In genomic region chr8:110678989-110679388, GRCm38 (mm10) we compare ENCODE assay signal across 29 mouse cellular contexts. TPM values are rescaled to one million over a fixed set of nuclear protein-coding genes. Genes with fewer than 3 reads are reported as not detected.
DNase-seq lines count a peak whose midpoint lies in the region; ATAC-seq and TF ChIP-seq lines count a peak whose summit lies in the region.
"Had no signal": no experiment of that assay in that cellular context is flagged by ENCODE, and none has a peak within 500 bp of the region (broad histone marks: within the 10 kb centered on the region; RNA-seq: fewer than 3 reads in every experiment).

No protein-coding gene starts in this region.

- no peaks in the 10 kb centered on the region for H3K27me3 ChIP-seq in kidney, adult 2 months (replicated peaks; ENCODE audit: control insufficient read depth, insufficient read depth, low read length)
- no peaks in the 10 kb centered on the region for H3K27me3 ChIP-seq in kidney, embryonic 16.5 days (ENCODE audit: insufficient read depth, low read length)
- no peaks in the 10 kb centered on the region for H3K27me3 ChIP-seq in lung, postnatal 0 days (replicated peaks; ENCODE audit: insufficient read depth, low read length)
- no peaks in the 10 kb centered on the region for H3K27me3 ChIP-seq in embryonic facial prominence, embryonic 14.5 days (replicated peaks; ENCODE audit: control insufficient read depth, insufficient read depth, low read length)
- H3K27me3 ChIP-seq: CH12.LX; forebrain, embryonic 12.5 days; midbrain, embryonic 13.5 days; neural tube, embryonic 12.5 days; Patski; stomach, embryonic 15.5 days had no signal

- no peaks in the 10 kb centered on the region for H3K9me3 ChIP-seq in kidney, embryonic 16.5 days (ENCODE audit: low read length)
- no peaks in the 10 kb centered on the region for H3K9me3 ChIP-seq in lung, postnatal 0 days (ENCODE audit: low read length)
- H3K9me3 ChIP-seq in embryonic facial prominence, embryonic 14.5 days (ENCODE audit: control insufficient read depth, low read length) = no peaks in the 10 kb centered on the region
- H3K9me3 ChIP-seq: forebrain, embryonic 12.5 days; G1E; heart, embryonic 10.5 days; midbrain, embryonic 13.5 days; neural tube, embryonic 12.5 days; stomach, embryonic 15.5 days had no signal

- peak; percentile 23 for DNase-seq in kidney, adult 2 months
- no peak for DNase-seq in lung, postnatal 0 days (ENCODE audit: low spot score)
- DNase-seq in lung, postnatal 14 days = no peak
- DNase-seq in brain, adult 2 months (ENCODE audit: low read depth, low spot score) = peak; percentile 71
- no peak for DNase-seq in embryonic facial prominence, embryonic 14.5 days (ENCODE audit: low spot score)
- DNase-seq in layer of hippocampus, adult 9-11 months = no peak
- DNase-seq: adrenal gland, adult 2 months; B cell, adult 2 months; cerebellum, adult 8-10 months; gastrocnemius, postnatal 10 days; heart, postnatal 4 days; kidney, adult 8-10 months; kidney, postnatal 4 days; lung, adult 2 months; thymus, adult 18-20 months; thymus, postnatal 36 days had no signal

- no peak for TF ChIP-seq CTCF in kidney, adult 2 months (conservative IDR thresholded peaks at IDR 0.05; ENCODE audit: insufficient read depth, insufficient read length, low read depth, low read length)
- TF ChIP-seq CTCF in lung, postnatal 0 days (IDR thresholded peaks at IDR 0.05) = no peak

- no peak overlapping the region for H3K9ac ChIP-seq in kidney, embryonic 16.5 days (replicated peaks; ENCODE audit: low read length)
- no peak overlapping the region for H3K9ac ChIP-seq in lung, postnatal 0 days (replicated peaks; ENCODE audit: low read depth)
- no peak overlapping the region for H3K9ac ChIP-seq in embryonic facial prominence, embryonic 14.5 days (ENCODE audit: low read depth, low read length)
- H3K9ac ChIP-seq: forebrain, embryonic 12.5 days; hindbrain, embryonic 14.5 days; neural tube, embryonic 12.5 days; stomach, embryonic 15.5 days had no signal

- TF ChIP-seq EP300 in lung, postnatal 0 days (IDR thresholded peaks at IDR 0.05) = no peak

- ATAC-seq in kidney, embryonic 16.5 days (ENCODE audit: low FRiP score, low TSS enrichment) = no peak
- peak; percentile 45 for ATAC-seq in lung, postnatal 0 days
- no peak for ATAC-seq in embryonic facial prominence, embryonic 14.5 days (ENCODE audit: low read depth)
- ATAC-seq: inflammation-experienced regulatory T-cells, adult 6 months; midbrain, embryonic 13.5 days; Patski had no signal

- H3K36me3 ChIP-seq in kidney, adult 2 months (ENCODE audit: control insufficient read depth, insufficient read depth, low read length) = no peaks in the 10 kb centered on the region
- H3K36me3 ChIP-seq in kidney, embryonic 16.5 days (ENCODE audit: insufficient read depth, low read length) = peaks cover 16% of the 10 kb centered on the region
- H3K36me3 ChIP-seq in lung, postnatal 0 days (ENCODE audit: insufficient read depth, low read length) = 0 out of 2 replicates have a peak, but pooled peaks cover 4% of the 10 kb centered on the region
- H3K36me3 ChIP-seq in embryonic facial prominence, embryonic 14.5 days (ENCODE audit: control insufficient read depth, insufficient read depth, low read length) = peaks cover 26% of the 10 kb centered on the region; the same call in 1 of the 2 replicates
- H3K36me3 ChIP-seq: stomach, embryonic 15.5 days had no signal

- H3K4me3 ChIP-seq in kidney, adult 2 months (ENCODE audit: insufficient read depth, low read depth, low read length) = no peak overlapping the region
- no peak overlapping the region for H3K4me3 ChIP-seq in kidney, embryonic 16.5 days (ENCODE audit: low read length)
- H3K4me3 ChIP-seq in lung, postnatal 0 days (ENCODE audit: low read depth, low read length) = no peak overlapping the region
- H3K4me3 ChIP-seq in embryonic facial prominence, embryonic 14.5 days (ENCODE audit: low read depth, low read length) = no peak overlapping the region
- H3K4me3 ChIP-seq: erythroblast, embryonic 14.5 days; forebrain, embryonic 12.5 days; heart, embryonic 10.5 days; midbrain, embryonic 13.5 days; neural tube, embryonic 12.5 days; stomach, embryonic 15.5 days had no signal

- no peak for TF ChIP-seq POLR2A in kidney, adult 2 months (IDR thresholded peaks at IDR 0.05; ENCODE audit: low read depth, low read length)

- no peak overlapping the region for H3K4me2 ChIP-seq in kidney, embryonic 16.5 days (replicated peaks; ENCODE audit: low read depth, low read length)
- no peak overlapping the region for H3K4me2 ChIP-seq in lung, postnatal 0 days (replicated peaks; ENCODE audit: low read depth, low read length)
- no peak overlapping the region for H3K4me2 ChIP-seq in embryonic facial prominence, embryonic 14.5 days (ENCODE audit: low read depth, low read length)
- H3K4me2 ChIP-seq: forebrain, embryonic 12.5 days; hindbrain, embryonic 14.5 days; liver, embryonic 11.5 days; midbrain, embryonic 13.5 days; neural tube, embryonic 12.5 days; stomach, embryonic 15.5 days had no signal

- 46% methylated on average over 3 of the region's 3 CpGs for WGBS in kidney, adult 2 months
- 41% methylated on average over 3 of the region's 3 CpGs for WGBS in kidney, embryonic 16.5 days
- WGBS in lung, postnatal 0 days = 43% methylated on average over 3 of the region's 3 CpGs
- 49% methylated on average over 3 of the region's 3 CpGs for WGBS in embryonic facial prominence, embryonic 14.5 days

- H3K27ac ChIP-seq in kidney, adult 2 months (ENCODE audit: insufficient read depth, low read depth, low read length) = no peak overlapping the region
- no peak overlapping the region for H3K27ac ChIP-seq in kidney, embryonic 16.5 days (ENCODE audit: low read length)
- H3K27ac ChIP-seq in lung, postnatal 0 days (ENCODE audit: low read length) = no peak overlapping the region
- H3K27ac ChIP-seq in embryonic facial prominence, embryonic 14.5 days (replicated peaks; ENCODE audit: low read depth, low read length) = peak overlapping the region; percentile 52
- H3K27ac ChIP-seq: forebrain, embryonic 12.5 days; heart, embryonic 10.5 days; hindbrain, embryonic 14.5 days; midbrain, embryonic 13.5 days; neural tube, embryonic 12.5 days; stomach, embryonic 15.5 days had no signal

- no peaks in the 10 kb centered on the region for H3K4me1 ChIP-seq in kidney, adult 2 months (ENCODE audit: control insufficient read depth, insufficient read depth, low read length)
- no peaks in the 10 kb centered on the region for H3K4me1 ChIP-seq in kidney, embryonic 16.5 days (ENCODE audit: insufficient read depth, low read length)
- H3K4me1 ChIP-seq in lung, postnatal 0 days (ENCODE audit: insufficient read depth, low read depth, low read length) = peaks cover 2% of the 10 kb centered on the region; the same call in 1 of the 2 replicates
- H3K4me1 ChIP-seq in embryonic facial prominence, embryonic 14.5 days (ENCODE audit: control insufficient read depth, insufficient read depth, low read length) = peaks cover 23% of the 10 kb centered on the region
- H3K4me1 ChIP-seq: forebrain, embryonic 12.5 days; midbrain, embryonic 13.5 days; neural tube, embryonic 12.5 days; stomach, embryonic 15.5 days had no signal

RNA-seq across cellular contexts. Expression of gene Mtss1l, which starts 42.3 kb away (rescaled TPM):
- polyA plus RNA-seq in kidney, adult 2 months (2012; rRNA removed) = 23.0 and 25.2 TPM in 2 replicates
- polyA plus RNA-seq in kidney, embryonic 16.5 days (2015; fragmentation: Nextera tagmentation; extraction: Ambion mirVana) = 9.1 and 9.2 TPM in 2 replicates
- 13.8 and 16.6 TPM in 2 replicates for polyA plus RNA-seq in lung, postnatal 0 days (2015; fragmentation: Nextera tagmentation; extraction: Ambion mirVana)
- polyA plus RNA-seq in embryonic facial prominence, embryonic 14.5 days (2014; fragmentation: Nextera tagmentation; extraction: Ambion mirVana) = 13.5 and 13.8 TPM in 2 replicates

Comparison
In these comparisons a context has a peak if more than half of its experiments do, and no peak if none do; other contexts are left out.
1. DNase-seq: peak in kidney, adult 2 months (single experiment) and brain, adult 2 months (single experiment); none in lung, postnatal 0 days (single experiment), lung, postnatal 14 days (single experiment), embryonic facial prominence, embryonic 14.5 days (single experiment) and layer of hippocampus, adult 9-11 months (single experiment).